Mouse (Mus musculus): ENCODE results near the gene Gm5129.
"Not testable (repeated sequence)": the region's sequence is repeated elsewhere in the genome, so short reads cannot be mapped to it uniquely, and the experiment has no call there.

Gene Gm5129

DNA sequence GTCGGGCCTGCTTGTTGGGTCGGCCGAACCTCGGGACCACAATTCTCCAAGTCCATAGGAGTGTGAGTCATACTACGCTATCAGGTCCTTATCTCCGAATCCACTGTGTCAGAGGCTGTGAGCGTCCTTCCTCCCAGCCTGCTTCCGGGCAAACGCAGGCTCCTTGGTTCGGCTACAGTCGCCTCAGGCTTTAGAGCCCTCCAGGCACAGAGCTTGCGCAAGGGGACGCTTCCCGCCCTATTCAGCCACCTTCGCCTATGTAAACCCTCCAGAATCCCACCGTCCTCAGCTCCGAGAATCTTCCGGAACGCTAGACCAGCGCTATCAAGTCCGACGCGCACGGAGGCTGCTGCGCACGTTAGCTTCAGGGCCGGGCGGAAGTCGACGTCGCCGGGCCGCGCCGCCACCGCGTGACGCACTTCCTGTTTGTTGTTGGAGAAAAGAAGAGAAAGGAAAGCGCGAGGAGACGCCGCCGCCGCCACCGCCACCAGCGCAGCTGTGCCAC lies at the start of gene Gm5129, which contains the start of gene Dnajb6:
Gene Gm5129, minus strand, starts transcription at position 380 of the 505 bp plus-strand sequence.
Gene Dnajb6, plus strand, starts transcription at position 132 of the 505 bp plus-strand sequence.
- peak; percentile 97 to 98 for DNase-seq (ENCODE audit: low spot score in 2 of 2)

DNA sequence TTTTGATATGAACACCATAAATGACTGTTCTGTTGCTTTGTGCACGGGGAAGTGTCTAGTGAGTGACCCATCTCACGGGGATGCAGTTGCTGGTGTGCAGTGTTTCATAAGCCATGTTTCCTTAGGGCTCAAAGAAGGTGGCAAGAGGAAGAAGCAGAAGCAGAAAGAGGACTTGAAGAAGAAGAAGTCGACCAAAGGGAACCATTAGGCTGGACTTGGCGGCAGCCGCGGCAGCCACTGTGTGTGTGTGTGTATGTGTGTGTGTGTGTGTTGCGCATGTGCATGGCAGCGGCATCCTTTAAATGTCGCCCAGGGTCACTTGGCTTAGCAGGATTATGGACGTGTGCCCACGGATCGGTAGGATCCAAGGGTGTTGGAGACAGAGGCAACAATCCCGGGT lies 49.2 kb upstream of the Gm5129 start:
- DNase-seq (ENCODE audit: low spot score in 2 of 2): not testable (repeated sequence)

DNA sequence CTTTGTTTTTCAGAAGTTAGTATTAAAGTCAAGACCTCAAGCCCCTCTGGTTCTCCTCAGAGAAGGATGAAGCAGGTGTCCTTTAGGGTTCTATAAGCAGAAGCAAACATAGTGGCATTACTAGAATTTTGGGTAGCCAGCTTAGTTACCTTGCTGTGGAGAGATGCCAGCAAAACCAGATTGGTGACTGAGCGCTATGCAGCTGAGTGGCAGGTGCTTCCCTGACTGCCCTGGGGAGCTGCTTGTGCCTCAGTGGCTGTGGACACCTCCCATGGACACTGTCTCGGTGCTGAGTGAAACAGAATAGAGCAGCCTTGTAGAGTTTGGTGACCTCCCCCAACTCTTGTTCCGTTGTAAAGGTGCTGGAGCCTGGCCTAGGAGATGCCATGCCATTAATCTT lies 46.5 kb upstream of the Gm5129 start:
- no peak for DNase-seq (ENCODE audit: low spot score in 2 of 2)

DNA sequence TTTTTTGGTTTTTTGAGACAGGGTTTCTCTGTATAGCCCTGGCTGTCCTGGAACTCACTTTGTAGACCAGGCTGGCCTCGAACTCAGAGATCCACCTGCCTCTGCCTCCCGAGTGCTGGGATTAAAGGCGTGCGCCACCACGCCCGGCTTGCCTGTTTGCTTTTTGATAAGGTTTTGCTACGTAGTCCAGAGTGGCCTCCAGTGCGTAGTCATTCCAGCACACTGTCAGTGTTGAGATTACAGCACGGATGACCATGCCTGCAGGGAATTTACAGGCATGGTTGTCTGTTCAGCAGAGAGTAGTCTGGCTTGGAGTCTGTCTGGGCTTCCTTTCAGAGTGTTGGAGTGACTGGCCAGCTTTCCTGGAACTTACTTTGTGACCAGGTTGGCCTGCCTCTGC lies 44.0 kb upstream of the Gm5129 start:
- not testable (repeated sequence) for DNase-seq (ENCODE audit: low spot score in 2 of 2)

DNA sequence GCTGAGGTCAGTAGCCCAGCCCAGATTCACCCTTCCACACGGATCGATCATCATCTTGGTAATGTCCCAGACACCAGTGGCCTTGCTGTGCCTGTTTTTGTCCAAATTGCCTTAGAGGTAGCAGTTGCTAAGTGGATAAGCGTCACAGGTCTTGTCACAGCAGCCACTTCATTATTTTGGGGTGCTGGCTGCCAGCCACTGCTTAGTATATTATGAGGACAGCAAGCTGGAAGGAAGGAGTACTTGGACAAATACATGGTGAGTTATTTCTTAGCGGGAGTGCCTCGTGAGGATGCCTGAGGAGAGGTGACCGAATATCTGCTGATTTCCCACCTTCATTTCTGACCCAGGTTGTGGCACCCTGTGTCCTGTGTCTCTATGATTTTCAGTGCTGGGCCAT lies 42.3 kb upstream of the Gm5129 start:
- no peak for DNase-seq (ENCODE audit: low spot score in 2 of 2)

DNA sequence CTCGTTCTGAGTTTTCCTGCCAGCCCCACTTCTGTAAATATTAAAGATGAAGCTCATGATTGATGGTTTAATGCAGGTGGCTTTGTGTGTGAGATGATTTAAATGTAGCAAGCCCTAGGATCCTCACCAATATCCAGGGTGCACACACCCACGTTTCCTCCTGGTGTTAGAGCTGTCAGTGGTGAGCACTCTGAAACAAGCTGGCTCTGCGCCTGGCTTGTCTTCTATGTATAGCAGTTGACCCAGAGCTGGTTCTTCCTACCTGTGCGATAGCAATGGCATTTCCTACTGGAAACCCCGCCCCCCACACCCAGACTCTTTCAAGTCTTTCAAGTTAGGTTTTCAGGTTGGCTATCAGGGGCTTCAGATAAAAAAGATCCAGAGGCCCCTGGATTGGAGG lies 39.7 kb upstream of the Gm5129 start:
- DNase-seq (ENCODE audit: low spot score in 2 of 2): no peak

DNA sequence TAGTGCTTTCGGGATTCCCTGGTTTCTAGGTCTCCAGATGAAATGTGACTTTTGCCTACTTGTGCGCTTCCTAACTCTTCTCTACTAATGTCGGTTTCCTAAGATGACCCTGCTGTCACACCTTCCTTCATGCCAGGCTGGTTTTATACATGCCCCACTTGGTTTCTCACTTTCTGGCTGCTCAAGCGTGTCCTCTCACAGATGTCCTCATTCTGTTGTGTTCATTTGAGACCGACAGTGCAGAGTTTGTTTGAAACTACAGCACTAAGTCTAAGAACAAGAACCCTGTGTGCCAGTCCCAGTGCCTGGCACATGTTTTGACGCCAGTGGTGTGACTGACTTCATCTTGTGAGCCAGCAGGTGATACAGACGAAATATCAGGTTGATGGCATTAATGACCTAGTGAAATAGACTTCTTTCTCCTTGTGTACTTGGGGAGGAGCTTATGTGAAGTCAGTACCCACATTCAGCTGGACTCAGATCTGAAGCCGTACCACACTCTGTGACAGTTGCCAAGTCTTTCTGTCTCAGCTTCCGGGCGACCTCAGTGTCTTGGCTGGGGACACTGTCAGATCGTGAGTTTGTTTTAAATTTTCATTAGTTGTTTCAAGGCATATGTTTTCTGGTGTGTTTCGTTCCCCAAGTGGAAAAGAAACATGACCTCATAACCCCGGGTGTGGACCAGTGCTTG lies 37.9 kb upstream of the Gm5129 start:
- DNase-seq (ENCODE audit: low spot score in 2 of 2): no peak

DNA sequence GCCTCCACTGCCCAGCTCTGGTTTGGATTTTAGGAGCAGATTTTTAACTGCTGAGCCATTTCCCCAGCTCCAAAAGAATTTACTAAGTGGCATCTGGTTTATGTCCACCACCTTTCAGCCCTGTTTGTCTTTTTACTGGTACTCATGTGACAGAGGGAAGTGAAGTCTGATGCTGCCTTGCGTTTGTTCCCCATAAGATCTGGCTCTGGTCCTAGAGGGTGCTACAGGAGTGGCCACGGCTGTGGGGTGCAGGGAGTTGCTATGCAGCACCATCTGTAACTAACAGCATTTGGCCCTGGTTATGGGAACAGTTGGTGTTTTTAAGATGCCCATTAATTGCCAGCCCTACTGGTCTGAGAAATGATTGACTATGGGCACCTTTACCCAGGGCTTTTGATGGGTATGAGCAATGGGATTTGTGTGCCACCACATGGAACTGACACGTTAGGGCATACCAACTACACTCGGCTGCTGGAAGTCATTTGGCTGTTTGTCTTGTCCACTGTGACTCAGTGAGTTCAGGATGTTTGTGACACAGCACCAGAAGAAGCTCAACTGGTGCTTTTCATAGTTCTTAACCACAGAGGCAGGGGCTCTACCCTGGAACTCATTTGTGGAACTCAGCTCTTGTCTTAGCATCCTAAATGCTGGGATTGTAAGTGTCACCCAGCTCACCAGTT lies 37.1 kb upstream of the Gm5129 start:
- DNase-seq (ENCODE audit: low spot score in 2 of 2): no peak

DNA sequence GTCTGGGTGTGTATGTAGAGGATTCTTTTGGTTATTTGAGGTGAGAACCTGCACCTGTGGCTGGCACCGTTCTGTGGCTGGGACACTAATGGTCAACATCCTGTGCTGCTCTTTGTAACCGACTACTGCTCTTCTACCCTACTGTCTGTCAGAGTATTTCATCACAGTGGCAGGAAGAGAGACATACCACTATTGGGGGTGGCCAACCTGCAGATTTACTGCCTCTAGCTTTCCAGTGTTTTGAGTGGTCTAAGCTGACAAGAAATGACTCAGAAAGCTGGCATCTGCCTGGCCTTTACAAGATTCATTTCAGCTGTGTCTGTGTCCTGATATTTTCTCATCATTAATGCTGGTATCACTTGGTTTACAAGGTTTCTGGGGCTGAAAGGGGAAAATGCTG lies 36.3 kb upstream of the Gm5129 start:
- DNase-seq (ENCODE audit: low spot score in 2 of 2): no peak

DNA sequence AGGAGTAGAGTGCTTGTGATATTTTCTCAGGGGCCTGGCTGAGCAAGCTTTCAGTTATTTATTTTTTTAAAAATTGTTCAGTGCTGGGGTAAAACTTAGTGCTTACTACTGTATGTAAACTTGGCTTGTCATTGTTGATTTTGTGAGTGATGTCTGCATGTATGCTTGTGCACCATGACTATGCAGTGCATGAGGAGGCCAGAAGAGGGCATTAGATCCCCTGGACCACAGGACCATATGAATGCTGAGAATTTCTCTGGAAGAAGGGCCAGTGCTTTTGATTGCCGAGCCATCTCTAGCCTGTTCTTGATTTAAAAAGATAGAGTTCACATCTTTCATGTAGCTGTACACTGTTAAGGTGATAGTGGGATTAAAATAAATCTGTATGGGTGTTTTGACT lies 35.2 kb upstream of the Gm5129 start:
- DNase-seq (ENCODE audit: low spot score in 2 of 2): peak in 1 of 2 experiments; percentile 27

DNA sequence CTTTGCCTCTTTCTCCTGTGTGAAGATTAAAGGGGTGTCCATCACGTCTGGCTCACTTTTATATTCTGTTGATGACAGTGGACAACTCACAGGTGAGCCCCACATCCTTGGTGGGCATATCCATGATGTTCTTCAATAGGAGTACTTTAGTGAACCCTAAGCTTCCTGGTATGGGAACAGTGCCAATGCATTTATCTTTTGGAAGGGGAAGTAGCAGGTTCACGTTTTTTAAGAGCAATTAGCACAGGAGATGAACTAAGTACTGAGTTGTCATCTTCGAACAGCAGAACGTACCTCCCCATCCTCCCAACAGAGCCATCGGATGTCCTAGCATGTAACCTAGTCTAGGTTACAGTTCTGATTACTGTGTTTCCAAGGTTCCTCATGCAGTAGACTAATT lies 23.6 kb upstream of the Gm5129 start:
- DNase-seq (ENCODE audit: low spot score in 2 of 2): no peak

DNA sequence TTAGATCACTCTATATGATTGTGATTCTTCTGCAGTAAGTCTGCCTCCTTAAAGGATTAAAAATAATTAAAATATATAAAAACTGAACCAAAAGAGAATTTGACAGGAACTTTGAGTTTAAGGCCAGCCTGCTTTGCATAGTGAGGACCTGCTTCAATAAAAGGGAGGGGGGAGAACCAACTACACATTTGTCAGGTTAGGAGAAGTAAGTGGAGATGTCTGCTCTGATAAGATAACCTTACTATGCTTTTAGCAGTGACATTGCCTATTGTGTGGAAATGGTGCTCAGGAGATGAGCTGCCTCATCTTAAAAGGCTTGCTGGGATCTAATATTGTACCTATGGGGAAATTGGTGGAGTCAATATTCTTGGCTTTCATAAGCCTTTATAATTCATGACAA lies 17.2 kb upstream of the Gm5129 start:
- DNase-seq (ENCODE audit: low spot score in 2 of 2): no peak

DNA sequence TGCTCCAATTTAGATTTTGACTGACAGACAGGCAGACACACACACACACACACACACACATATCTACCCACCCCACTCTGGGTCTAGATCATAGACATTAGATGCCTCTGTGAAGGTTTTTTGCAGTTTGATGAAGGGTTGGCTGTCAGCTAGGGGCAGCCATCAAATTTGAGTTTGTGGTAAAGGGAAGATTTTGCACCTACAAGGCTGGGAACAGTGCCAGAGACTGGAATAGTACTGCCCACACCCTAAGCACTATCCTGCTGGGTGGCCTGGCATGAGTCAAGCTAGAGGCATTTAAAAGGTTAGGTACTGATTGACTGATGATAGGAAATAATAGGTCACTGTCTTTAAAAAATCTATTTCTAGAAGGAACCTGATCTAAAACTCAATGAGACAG lies 15.6 kb upstream of the Gm5129 start:
- DNase-seq (ENCODE audit: low spot score in 2 of 2): no peak

DNA sequence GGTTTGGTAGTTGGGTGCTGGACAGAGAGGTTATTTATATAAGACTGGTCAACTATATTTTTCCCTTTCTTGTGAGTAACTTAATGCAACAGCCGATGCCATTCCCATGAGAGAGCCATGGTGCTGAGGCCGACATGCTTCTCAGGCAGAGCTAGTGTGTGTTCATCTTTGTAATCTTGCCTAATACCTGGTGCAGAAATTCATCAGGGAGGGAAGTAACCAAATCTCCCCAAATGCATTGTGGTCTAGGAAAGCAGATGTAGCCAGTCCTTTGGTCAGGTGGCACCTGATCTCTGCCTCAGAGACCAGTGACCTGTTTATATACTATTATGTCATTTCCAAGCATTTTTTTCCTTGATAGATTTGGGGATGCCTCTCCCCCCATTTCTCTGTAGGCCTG lies 11.9 kb upstream of the Gm5129 start:
- DNase-seq (ENCODE audit: low spot score in 2 of 2): no peak

DNA sequence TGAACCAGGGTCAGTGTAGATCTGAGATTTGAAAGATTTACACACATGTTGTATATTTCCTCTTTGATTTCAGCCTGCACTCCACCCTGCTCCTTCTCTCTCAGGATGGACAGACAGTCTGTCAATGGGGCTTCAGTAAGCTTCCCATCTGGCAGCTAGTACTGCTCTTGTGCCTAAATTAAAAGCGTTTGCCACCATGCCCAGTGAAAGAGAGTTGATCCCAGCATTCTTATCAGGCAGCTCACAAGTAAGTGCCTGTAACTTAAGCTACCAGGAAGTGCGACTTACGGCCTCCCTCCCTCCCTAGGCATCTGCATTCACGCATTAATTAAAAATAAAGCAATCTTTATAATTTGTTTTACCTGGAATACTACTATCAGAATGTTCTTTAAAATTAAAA lies 5.4 kb upstream of the Gm5129 start:
- no peak for DNase-seq (ENCODE audit: low spot score in 2 of 2)

DNA sequence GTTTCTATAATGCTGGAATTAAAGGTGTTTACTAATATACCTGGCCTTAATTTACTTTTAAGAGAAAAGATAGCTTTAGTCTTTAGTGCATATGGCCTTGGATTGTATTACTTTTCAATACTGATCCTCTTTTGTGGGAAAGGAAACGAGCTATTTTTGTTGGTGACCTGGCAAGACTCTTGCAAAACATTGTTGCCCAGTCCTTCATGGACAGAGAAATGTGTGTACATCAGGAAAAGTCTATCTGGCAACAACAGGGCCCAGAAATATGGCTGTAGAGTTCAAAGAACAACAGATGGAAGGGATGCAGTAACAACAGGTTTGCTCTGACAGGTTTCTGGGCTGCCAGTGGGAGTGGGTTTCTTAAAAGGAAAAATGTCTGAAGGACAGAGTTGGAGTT lies 4.9 kb upstream of the Gm5129 start:
- DNase-seq (ENCODE audit: low spot score in 2 of 2): no peak

DNA sequence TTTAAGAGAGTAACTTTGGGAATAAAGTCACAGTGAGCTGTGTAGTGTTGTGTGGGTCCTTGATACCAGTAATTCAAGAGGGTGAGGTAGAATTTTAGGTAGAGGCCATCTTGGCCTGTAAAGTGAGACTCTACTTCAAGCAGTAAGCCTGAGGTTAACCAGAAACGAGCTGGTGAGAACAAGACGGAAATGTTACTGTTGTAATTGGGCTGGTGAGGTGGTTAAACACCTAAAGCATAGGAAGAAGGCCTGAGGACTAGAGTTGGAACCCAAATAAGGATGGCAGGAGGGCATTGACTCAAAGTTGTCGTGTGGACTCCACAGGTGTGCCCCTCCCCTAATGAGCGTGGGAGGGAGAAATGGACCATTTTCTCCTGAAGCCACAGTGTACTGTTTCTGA lies 2.3 kb upstream of the Gm5129 start:
- no peak for DNase-seq (ENCODE audit: low spot score in 2 of 2)

DNA sequence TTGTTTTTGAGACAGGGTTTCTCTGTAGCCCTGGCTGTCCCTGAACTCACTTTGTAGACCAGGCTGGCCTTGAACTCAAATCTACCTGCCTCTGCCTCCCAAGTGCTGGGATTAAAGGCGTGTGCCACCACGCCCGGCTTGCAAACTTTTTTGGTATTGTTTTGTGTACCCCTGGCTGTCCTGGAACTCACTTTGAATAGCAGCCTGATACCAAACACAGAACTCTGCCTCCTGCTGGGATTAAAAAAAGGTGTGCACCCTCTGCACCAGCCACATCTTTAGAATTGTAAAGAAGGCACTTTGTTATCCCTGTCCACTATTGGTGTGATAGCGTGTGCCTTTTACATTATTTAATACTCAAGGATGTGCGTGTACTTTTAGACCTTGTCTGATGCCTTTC lies 1.7 kb upstream of the Gm5129 start:
- DNase-seq (ENCODE audit: low spot score in 2 of 2): no peak

DNA sequence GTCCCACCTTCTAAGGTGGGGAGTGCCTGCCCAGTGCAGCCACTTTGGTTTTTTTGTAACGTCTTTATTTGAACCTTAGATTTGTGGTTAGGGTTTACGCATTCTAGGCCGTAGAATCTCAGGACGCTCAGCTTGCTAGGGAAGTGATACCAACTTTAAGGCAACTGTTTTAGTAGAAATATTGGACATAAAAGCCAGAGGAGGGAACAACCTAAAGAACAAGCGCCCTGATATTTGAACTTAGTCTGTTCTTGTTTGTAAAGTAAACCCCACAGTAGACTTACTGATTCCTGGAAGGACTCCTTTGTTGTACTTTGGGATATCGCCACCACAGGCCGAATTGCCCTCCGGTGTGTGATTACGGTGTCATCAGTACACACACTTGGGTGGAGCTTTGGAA lies 1.2 kb upstream of the Gm5129 start:
- no peak for DNase-seq (ENCODE audit: low spot score in 2 of 2)

DNA sequence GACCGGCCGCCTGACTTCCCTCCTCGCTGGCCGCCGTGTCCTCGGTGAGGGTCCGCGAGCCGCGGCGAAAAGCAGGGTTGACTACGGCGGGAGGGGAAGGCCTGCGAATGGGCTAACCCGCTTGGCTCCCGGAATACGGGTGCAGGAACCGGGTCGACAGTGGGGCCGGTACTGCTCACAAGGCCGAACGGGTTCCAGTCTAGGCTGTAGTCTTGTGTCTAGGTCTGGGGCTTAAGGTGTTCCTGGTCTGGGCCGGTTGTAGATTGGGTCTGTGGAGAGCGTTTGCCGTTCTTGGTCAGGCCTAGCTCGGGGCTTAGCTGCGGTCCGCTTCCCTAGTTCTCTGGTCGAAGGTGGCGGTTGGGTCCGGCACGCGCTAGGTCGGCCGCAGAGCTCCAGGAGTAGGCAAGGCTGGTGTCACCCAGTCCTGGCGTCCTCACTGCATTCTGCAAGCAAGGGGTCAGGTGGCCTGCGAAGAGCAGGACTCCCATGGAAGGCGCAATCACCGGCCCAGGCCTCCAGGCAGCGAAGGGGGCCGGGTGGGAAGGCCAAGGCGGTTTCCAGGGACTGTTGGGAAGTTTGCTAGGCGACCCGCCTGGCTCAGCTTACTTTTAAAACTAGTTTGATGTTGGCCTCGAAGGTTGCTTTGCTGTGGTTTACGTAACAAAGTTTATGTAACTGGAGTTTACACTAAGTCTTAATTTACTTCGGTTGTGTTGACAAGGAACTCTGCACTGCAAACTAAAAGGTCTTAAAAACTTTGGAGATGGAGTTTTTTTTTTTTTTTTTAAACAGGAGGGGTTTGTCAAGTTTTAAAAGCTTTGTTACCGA lies 551 bp upstream of the Gm5129 start:
- DNase-seq (ENCODE audit: low spot score in 2 of 2): peak in 1 of 2 experiments; percentile 74

DNA sequence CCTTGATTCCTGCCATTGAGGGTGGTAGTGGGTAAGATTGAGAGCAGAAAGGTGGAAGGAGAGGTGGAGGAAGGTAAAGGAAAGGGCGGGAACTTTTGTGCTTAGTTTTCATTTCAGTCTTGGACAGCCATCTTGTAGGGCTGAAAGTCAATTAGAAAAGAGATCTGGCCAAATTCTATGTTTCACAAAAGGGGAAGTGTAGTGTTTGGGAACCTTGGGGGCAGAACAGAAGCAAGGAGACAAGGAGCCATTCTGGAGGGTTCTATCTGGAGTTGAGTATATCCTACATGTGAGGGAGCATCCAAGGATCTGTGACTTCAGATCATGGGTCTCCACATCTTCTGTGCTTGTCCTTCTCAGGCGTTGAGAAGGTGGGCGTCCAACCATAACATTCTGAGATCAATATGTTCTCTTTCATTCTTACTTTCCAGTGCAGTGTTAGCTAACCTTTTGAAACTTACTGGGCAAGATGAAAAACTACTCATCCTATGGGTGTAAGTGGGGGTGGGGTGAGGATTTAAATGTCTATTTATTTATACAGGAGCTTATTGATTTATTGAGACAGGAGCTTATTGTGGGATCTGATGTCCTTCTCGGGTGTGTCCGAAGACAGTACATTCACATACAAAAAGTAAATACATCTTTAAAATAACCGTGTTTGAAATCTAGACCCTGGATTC lies 765 bp downstream of the Gm5129 start:
- DNase-seq (ENCODE audit: low spot score in 2 of 2): no peak

DNA sequence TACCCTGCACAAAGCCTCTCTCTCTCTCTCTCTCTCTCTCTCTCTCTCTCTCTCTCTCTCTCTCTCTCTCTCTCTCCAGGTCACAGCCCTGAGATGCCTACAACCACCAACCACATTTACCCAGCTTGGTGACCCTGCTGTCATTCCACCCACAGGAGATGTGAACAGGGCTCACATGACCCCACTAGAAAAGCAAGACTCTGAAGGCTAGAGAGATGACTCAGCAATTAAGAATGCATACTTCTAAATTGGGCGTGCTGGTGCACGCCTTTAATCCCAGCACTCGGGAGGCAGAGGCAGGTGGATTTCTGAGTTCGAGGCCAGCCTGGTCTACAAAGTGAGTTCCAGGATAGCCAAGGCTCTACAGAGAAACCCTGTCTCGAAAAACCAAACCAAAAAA lies 9.7 kb downstream of the Gm5129 start:
- DNase-seq (ENCODE audit: low spot score in 2 of 2): not testable (repeated sequence)
